ENCODE assay signal across 31 mouse cellular contexts in the genomic region with DNA sequence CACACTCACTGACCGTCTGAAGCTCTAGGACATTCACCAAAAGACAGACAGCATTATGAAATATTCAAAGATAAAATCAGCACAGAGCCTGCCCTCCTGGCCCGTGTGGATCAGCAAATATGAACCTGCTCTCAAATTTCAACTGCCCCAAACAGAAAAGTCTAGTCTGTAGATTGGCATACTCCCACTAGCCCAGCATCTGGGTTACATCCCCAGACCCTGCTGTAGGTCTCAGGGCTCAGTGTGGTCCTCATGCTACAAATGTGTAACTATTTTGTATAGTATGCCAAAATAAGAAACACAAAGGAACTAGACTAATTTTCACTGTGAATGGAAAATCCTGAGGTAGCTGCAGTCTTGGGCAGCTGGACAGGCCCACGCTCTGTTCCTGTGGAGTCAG. TPM values are rescaled to one million over a fixed set of nuclear protein-coding genes. Genes with fewer than 3 reads are reported as not detected.
"Had no signal": no experiment of that assay in that cellular context is flagged by ENCODE, and none has a peak within 500 bp of the region (broad histone marks: within the 10 kb centered on the region; RNA-seq: fewer than 3 reads in every experiment).

No protein-coding gene starts in this region.

- DNase-seq: left cerebral cortex, postnatal 4 days; liver; liver, embryonic 13.5 days; liver, postnatal 0 days; lung, adult 2 months; lung, embryonic 14.5 days; lung, postnatal 10 days; lung, postnatal 14 days; lung, postnatal 36 days; lung, postnatal 4 days; midbrain, embryonic 14.5 days had no signal

- H3K36me3 ChIP-seq: limb, embryonic 10.5 days; limb, embryonic 12.5 days; limb, embryonic 13.5 days; limb, embryonic 15.5 days; liver, embryonic 12.5 days; liver, embryonic 13.5 days; liver, embryonic 15.5 days; lung, embryonic 15.5 days; midbrain, embryonic 10.5 days; midbrain, embryonic 12.5 days; midbrain, embryonic 13.5 days; midbrain, embryonic 15.5 days; neural tube, embryonic 12.5 days; neural tube, embryonic 13.5 days had no signal

- H3K27me3 ChIP-seq: limb, embryonic 12.5 days; limb, embryonic 13.5 days; limb, embryonic 15.5 days; liver, embryonic 12.5 days; liver, embryonic 13.5 days; liver, embryonic 15.5 days; lung, embryonic 15.5 days; megakaryocyte, embryonic 14.5 days; midbrain, embryonic 12.5 days; midbrain, embryonic 13.5 days; midbrain, embryonic 15.5 days; neural tube, embryonic 12.5 days; neural tube, embryonic 13.5 days had no signal

- H3K9me3 ChIP-seq: limb, embryonic 10.5 days; limb, embryonic 12.5 days; limb, embryonic 13.5 days; limb, embryonic 15.5 days; liver, embryonic 13.5 days; liver, embryonic 15.5 days; lung, embryonic 15.5 days; midbrain, embryonic 10.5 days; midbrain, embryonic 12.5 days; midbrain, embryonic 13.5 days; midbrain, embryonic 15.5 days; neural tube, embryonic 12.5 days had no signal

- H3K27ac ChIP-seq: limb, embryonic 10.5 days; limb, embryonic 12.5 days; limb, embryonic 13.5 days; limb, embryonic 15.5 days; liver, embryonic 12.5 days; liver, embryonic 13.5 days; liver, embryonic 14.5 days; liver, embryonic 15.5 days; lung, embryonic 15.5 days; macrophage; midbrain, embryonic 10.5 days; midbrain, embryonic 12.5 days; midbrain, embryonic 13.5 days; midbrain, embryonic 15.5 days; neural tube, embryonic 12.5 days; neural tube, embryonic 13.5 days had no signal

- ATAC-seq: liver, embryonic 12.5 days; liver, postnatal 0 days; midbrain, embryonic 13.5 days; midbrain, embryonic 15.5 days; midbrain, embryonic 16.5 days had no signal

- H3K4me3 ChIP-seq: limb, embryonic 10.5 days; limb, embryonic 12.5 days; limb, embryonic 13.5 days; limb, embryonic 15.5 days; liver, embryonic 12.5 days; liver, embryonic 13.5 days; liver, embryonic 15.5 days; lung, embryonic 15.5 days; megakaryocyte, embryonic 14.5 days; midbrain, embryonic 10.5 days; midbrain, embryonic 12.5 days; midbrain, embryonic 13.5 days; midbrain, embryonic 15.5 days; myocyte; neural tube, embryonic 12.5 days; neural tube, embryonic 13.5 days had no signal

- H3K4me1 ChIP-seq: limb, embryonic 15.5 days; liver, embryonic 12.5 days; liver, embryonic 13.5 days; liver, embryonic 15.5 days; lung, embryonic 15.5 days; megakaryocyte, embryonic 14.5 days; midbrain, embryonic 12.5 days; midbrain, embryonic 13.5 days; midbrain, embryonic 15.5 days; neural tube, embryonic 12.5 days; neural tube, embryonic 13.5 days had no signal

- H3K9ac ChIP-seq: limb, embryonic 12.5 days; limb, embryonic 13.5 days; limb, embryonic 15.5 days; liver, embryonic 12.5 days; liver, embryonic 13.5 days; liver, embryonic 14.5 days; liver, embryonic 15.5 days; liver, postnatal 0 days; lung, embryonic 14.5 days; lung, embryonic 15.5 days; midbrain, embryonic 12.5 days; midbrain, embryonic 13.5 days; midbrain, embryonic 15.5 days; neural tube, embryonic 12.5 days; neural tube, embryonic 13.5 days had no signal

- H3K4me2 ChIP-seq: limb, embryonic 12.5 days; limb, embryonic 13.5 days; limb, embryonic 15.5 days; liver, embryonic 11.5 days; liver, embryonic 12.5 days; liver, embryonic 13.5 days; liver, embryonic 15.5 days; lung, embryonic 14.5 days; lung, embryonic 15.5 days; midbrain, embryonic 11.5 days; midbrain, embryonic 12.5 days; midbrain, embryonic 13.5 days; midbrain, embryonic 15.5 days; neural tube, embryonic 12.5 days; neural tube, embryonic 13.5 days had no signal

RNA-seq across cellular contexts. Expression of gene Enpep, which starts 37.0 kb away (rescaled TPM):
- polyA plus RNA-seq: macrophage had no signal
